Mouse (Mus musculus): ENCODE measurements around the gene Lrguk. TPM values are rescaled to one million over a fixed set of nuclear protein-coding genes. Genes with fewer than 3 reads are reported as not detected.

Lrguk gene
- total RNA-seq, 2 experiments from 2014 or later, result 1.8 to 3.1 TPM

GRCm38 (mm10) chr6:34132391-34132790, 103.1 kb downstream of the Lrguk start:
- DNase-seq (ENCODE audit: extremely low spot score in 1 of 2, low spot score in 1 of 2), result no peak

GRCm38 (mm10) chr6:34138366-34138765, 109.1 kb downstream of the Lrguk start:
- DNase-seq (ENCODE audit: extremely low spot score in 1 of 2, low spot score in 1 of 2), result no peak

DNA sequence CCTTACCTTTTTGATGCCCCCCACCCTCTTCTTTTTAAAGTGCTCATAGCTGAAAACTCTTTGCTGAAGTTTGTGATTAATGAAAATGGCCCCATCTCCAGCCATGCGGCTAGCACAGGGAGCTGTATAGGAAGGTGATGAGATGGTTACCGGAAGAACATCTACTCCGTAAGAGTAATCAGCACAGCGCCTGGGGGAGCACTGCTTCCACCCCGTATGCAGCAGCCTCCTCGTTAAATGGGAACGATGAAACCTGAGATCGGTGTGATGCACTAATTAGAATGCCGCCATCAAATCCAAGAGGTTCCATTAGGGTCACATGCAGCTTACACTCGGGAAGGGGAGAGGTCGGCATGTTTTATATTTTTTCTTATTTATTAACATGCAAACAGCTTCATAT, 113.7 kb downstream of the Lrguk start:
- DNase-seq (ENCODE audit: extremely low spot score in 1 of 2, low spot score in 1 of 2), result no peak

- DNase-seq (ENCODE audit: extremely low spot score in 1 of 2, low spot score in 1 of 2), result no peak
These were observed 116.8 kb downstream of the Lrguk start for GRCm38 (mm10) chr6:34146042-34146441.

DNA sequence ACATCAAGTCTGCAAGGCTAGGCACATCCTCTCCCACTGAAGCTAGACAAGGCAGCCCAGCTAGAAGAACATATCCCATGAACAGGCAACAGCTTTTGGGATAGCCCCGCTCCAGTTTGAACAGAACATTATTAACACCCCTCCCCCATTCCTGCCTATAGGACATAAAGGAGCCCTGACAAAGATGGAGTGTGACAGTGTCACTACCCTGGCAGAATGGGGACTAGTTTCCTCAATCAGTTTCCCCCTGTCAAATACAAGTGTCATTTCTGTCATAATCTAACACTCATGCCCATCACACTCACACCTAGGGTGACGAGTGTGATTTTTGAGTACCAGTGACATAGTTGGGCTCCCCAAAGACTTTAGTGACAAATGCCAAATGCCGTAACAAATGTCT, 118.8 kb downstream of the Lrguk start:
- no peak for DNase-seq (ENCODE audit: extremely low spot score in 1 of 2, low spot score in 1 of 2)

- no peak for DNase-seq (ENCODE audit: extremely low spot score in 1 of 2, low spot score in 1 of 2)
These were observed 119.4 kb downstream of the Lrguk start for GRCm38 (mm10) chr6:34148639-34149038.

- no peak for DNase-seq (ENCODE audit: extremely low spot score in 1 of 2, low spot score in 1 of 2)
These were observed 119.8 kb downstream of the Lrguk start for GRCm38 (mm10) chr6:34149066-34149465.

DNA sequence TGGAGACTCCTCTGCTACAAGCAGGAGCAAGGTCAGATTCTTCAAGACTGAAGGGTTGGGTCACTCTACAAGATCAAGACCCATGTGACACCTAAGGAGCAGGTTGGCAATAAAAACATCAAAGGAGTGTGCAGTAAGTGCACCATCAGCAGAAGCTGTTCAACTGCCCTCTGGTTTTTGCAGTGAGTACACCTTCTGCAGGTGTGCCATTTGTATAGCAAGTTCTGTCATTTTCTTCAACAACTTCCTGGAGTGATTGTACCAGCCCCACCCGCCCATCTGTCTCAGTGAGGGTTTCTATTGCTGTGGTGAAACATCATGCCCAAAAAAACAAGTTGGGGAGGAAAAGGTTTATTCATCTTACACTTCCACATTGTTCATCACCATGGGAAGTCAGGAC, 120.6 kb downstream of the Lrguk start:
- no peak for DNase-seq (ENCODE audit: extremely low spot score in 1 of 2, low spot score in 1 of 2)

DNA sequence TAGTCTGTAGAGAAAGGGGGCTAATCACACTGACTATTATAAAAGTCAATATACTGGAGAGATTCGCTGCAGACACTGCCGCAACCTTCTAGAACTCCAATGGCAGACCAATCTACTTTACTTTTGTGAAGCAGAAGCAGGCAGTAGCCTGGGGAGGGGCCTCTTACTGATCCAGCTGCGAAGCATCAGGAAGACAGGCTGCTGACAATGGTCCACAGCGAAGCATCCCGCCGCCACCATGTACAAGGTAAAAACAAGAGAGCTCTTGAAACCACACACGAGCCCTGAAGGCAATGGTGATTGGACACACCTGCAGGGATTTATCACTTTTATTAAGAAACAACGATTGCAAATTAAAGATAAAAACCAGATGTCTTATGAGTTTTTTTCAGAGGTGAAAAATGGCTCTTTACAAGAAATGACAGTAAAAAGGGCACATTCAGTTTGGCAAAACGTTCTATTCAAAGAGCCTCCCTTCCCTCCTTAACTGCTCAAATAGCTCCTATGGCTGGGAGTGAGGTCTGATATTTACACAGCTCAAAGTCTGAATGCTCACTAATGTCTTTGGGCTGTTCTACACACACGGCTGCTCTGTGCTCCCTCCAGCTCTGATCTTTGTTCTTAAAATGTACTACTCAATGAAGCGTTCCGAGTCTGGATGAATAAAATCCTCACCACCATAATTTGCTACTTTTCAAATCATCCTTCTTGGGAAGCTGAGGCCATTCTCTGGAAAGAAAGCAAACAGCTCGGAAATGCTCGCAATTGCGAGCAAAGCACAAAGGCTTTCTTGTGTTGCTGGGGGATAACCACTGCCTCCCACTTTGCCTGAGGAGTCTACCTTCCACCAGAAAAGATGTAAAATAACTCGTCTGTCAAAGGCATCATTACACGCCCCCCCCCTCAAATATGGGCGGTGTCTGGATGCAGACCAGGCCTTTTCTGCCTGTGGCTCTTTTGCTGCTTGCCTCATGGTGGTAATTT, 124.1 kb downstream of the Lrguk start:
- no peak for DNase-seq (ENCODE audit: extremely low spot score in 1 of 2, low spot score in 1 of 2)

GRCm38 (mm10) chr6:34154202-34154601, 125.0 kb downstream of the Lrguk start:
- no peak for DNase-seq (ENCODE audit: extremely low spot score in 1 of 2, low spot score in 1 of 2)

GRCm38 (mm10) chr6:34155137-34155804, 126.0 kb downstream of the Lrguk start:
- no peak for DNase-seq (ENCODE audit: extremely low spot score in 1 of 2, low spot score in 1 of 2)

- DNase-seq (ENCODE audit: extremely low spot score in 1 of 2, low spot score in 1 of 2), result no peak
These were observed 126.8 kb downstream of the Lrguk start for GRCm38 (mm10) chr6:34156057-34156456.

DNA sequence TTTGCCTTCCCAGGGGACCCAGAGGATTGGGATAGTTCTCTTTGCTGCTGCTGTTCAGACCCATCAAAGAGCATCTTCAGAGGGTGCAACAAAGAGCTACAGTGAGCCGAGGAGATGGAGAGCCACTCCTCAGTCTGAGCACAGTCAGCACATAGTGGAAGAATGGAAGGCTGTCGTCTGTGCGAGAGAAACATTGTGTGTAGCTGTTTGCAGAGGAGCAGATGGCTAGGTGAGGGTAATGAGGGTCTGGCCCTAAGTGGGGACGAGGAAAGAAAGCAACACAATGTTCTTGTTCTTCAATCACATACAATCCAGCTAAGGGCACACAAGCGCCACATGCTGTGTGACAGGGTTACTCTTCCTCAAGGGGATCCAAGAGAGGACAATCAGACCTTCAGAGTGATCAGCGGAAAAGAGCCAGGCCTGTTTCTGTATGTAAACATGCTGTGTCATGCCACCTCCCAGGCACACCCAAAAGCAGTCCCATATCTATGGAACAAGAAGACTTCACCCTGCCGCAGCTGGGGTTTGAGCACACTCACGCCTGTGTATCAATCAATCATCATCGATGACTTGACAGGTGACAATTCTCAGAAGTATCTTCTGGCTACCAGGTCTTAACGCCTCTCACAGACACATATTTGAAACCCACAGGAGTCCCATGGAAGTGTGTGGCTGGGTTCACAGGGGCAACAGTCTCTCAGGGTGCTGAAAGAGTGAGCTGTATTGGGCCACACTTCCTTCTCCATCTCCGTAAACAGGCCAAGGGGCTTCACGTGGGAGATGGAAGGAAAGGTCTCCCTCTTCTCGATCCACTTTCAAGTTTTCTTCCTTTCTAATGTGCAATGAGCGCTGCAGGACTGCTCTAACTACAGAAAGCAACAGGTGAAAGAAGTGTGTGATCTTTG, 127.8 kb downstream of the Lrguk start:
- DNase-seq (ENCODE audit: extremely low spot score in 1 of 2, low spot score in 1 of 2), result no peak

DNA sequence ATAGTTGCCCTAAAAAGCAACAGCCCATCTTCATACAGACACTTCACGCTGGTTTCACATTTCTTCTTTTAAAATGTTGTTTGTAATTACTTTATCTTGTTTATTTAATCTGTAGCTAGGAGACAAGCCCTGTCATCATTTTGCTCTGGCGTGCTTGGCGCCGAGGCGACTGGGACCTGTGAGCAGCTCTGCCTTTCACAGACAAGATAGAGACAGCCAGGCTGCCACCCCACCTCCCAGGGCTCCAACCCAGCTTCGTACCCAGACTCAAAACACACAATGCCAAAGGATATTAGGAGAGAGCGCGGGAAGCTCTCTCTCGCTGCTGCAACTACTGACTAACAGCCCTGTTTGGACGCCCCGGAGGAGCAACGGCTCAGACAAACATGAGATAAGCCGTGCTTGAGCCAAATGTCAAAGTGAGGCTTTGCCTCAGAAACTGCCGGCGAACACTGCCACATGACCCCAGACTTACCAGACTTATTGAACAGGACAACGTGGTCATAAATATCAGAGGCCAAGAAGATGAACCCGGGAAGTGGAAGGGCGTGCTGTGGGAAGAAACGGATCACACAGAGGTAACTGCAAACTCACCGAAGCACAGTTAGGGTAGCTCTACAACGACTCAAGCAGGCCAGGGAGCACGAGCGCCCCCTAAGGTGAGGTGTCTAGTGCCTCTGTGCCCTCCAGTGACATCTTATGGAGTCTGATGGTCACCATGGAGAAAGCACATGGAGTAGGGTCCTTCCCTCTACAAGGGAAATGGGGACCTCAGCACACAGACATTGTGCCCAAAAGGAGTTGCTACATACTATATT, 131.0 kb downstream of the Lrguk start:
- no peak for DNase-seq (ENCODE audit: extremely low spot score in 1 of 2, low spot score in 1 of 2)

GRCm38 (mm10) chr6:34160816-34161310, 131.6 kb downstream of the Lrguk start:
- DNase-seq (ENCODE audit: extremely low spot score in 1 of 2, low spot score in 1 of 2), result no peak

DNA sequence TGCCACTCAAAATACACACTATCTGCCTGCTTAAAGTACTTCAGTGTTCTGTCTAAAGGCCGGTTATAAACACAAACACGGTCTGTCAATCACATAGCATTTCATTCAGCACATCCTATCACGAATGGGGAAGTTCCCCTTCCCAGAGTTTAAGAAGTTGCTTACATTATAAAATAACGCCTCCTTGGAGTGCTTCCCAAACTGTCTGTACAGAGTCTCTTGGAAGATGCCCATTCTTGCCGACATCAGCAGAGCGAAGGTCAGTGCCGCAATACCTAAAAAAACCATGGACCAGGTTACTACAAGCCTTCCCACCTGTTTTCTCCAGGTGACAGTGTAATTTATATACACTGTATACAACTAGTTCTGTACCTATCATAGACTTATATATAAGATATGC, 132.3 kb downstream of the Lrguk start:
- DNase-seq (ENCODE audit: extremely low spot score in 1 of 2, low spot score in 1 of 2), result no peak

- no peak for DNase-seq (ENCODE audit: extremely low spot score in 1 of 2, low spot score in 1 of 2)
These were observed 133.4 kb downstream of the Lrguk start for GRCm38 (mm10) chr6:34162607-34163006.

GRCm38 (mm10) chr6:34163014-34163413, 133.8 kb downstream of the Lrguk start:
- DNase-seq (ENCODE audit: extremely low spot score in 1 of 2, low spot score in 1 of 2), result no peak

GRCm38 (mm10) chr6:34168834-34169233, 139.6 kb downstream of the Lrguk start:
- DNase-seq (ENCODE audit: extremely low spot score in 1 of 2, low spot score in 1 of 2), result no peak
